Mouse (Mus musculus): ENCODE results near the gene Ppox. TPM values are rescaled to one million over a fixed set of nuclear protein-coding genes. Genes with fewer than 3 reads are reported as not detected.

Ppox gene
- polyA plus RNA-seq, 1 experiment from 2014 or later, result 44.4 TPM

- Histone ChIP-seq H3K9ac (ENCODE audit: low read depth, low read length) (no peak overlapping the region), H3K4me1 (ENCODE audit: control insufficient read depth, insufficient read depth, low read length) (peaks cover 34% of the 10 kb centered on the region), H3K4me2 (ENCODE audit: low read length) (no peak overlapping the region), H3K27ac (ENCODE audit: low read length) (no peak overlapping the region), H3K9me3 (replicated peaks; ENCODE audit: control insufficient read depth, low read length, poor library complexity, severe bottlenecking) (no peaks in the 10 kb centered on the region), H3K4me3 (ENCODE audit: low read depth, low read length) (no peak overlapping the region), H3K27me3 (ENCODE audit: control insufficient read depth, insufficient read depth, low read depth, low read length) (no peaks in the 10 kb centered on the region), H3K36me3 (ENCODE audit: control insufficient read depth, insufficient read depth, low read length) (peaks cover 20% of the 10 kb centered on the region; the same call in 1 of the 2 replicates)
- no peak for ATAC-seq
- WGBS, result 81% methylated on average over 18 of the region's 18 CpGs
Measured at GRCm38 (mm10) chr1:171282086-171282805, 1.3 kb upstream of the Ppox start.

DNA sequence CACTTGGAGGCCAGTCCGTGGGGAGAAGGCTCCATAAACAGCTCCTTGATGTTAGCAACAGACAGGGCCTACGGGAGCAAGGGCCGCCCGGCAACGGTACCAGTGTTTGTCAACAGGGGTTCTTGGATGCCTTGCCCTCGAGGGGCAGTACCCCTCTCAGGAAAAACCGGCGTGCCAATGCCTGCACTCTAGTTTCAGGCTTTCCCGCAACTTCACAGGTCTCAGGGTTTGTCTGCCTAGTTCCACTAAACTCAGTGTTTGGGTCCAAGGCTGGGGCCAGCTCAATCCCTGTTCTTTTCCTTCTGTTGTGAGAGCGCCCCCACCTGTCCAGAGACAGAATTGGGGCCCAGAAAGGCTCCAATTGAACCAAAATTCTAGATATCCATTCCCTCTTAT lies 540 bp upstream of the Ppox start:
- Histone ChIP-seq H3K27ac (ENCODE audit: low read length) (peak overlapping the region; percentile 60), H3K4me1 (ENCODE audit: control insufficient read depth, insufficient read depth, low read length) (peaks cover 28% of the 10 kb centered on the region), H3K4me3 (ENCODE audit: low read depth, low read length) (peak overlapping the region; percentile 63), H3K27me3 (ENCODE audit: control insufficient read depth, insufficient read depth, low read depth, low read length) (no peaks in the 10 kb centered on the region), H3K9ac (ENCODE audit: low read depth, low read length) (peak overlapping the region; percentile 43), H3K36me3 (ENCODE audit: control insufficient read depth, insufficient read depth, low read length) (peaks cover 23% of the 10 kb centered on the region; the same call in 1 of the 2 replicates), H3K9me3 (replicated peaks; ENCODE audit: control insufficient read depth, low read length, poor library complexity, severe bottlenecking) (no peaks in the 10 kb centered on the region), H3K4me2 (ENCODE audit: low read length) (peak overlapping the region; percentile 73)
- WGBS, result 0% methylated on average over 10 of the region's 10 CpGs
- peak; percentile 29 for ATAC-seq

DNA sequence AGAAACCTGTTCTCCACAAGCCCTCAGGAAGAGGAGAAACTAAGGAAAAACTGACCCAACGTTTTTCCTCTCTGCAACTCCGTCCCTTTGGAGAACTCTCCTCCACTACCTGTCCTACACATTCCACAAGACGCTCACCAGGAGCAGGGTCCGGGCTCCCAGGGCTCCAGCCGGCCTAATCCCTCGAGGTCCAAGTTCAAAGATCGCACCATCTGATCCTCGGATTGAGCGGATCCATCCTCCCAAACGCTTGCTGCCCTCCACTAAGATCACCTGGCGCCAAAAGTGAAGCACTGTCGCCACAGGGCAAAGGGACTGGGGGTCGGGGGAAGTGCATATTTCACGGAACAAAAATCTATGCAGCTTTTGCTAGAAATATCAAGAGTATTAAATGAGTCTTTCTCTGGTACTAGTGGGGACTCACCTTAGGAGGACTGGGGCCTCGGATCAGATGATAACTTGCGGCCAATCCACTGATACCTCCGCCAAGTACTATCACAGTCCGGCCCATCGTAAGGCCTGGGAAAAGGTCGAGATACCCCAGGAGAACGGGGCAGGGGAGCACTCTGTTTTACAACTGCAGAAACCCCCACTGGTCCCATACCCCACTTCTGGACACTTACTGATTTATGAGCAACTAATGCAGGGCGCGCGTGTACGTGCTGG lies 603 bp downstream of the Ppox start:
- peak overlapping the region; percentile 73 for H3K9ac ChIP-seq (ENCODE audit: low read depth, low read length)
- 1% methylated on average over 25 of the region's 25 CpGs for WGBS
- peak overlapping the region; percentile 2 for H3K27ac ChIP-seq (ENCODE audit: low read length)

DNA sequence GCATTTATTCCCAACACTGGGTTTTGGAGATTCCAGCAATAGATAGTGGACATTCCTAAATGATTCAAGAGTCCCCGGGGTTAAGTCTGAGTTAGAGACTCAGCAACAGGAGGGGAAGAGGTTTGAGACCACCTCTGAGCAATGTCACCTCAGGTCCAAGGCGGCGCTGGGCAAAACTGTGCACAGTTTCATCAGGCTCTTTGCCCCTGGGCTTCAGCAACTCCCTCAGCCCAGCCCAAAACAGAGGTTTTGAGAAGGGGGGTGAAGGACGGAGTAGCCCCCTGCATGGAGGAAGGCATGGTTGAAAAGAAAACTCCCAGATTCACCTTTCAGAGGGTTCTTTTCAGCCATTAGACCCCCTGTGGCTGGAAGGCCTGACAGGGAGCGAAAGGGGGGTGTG lies 1.3 kb downstream of the Ppox start:
- ATAC-seq, result no peak
- 55% methylated on average over 5 of the region's 5 CpGs for WGBS
- no peak overlapping the region; the same call in 1 of the 2 replicates for H3K4me3 ChIP-seq (ENCODE audit: low read depth, low read length)
- no peak overlapping the region for H3K27ac ChIP-seq (ENCODE audit: low read length)
- H3K4me2 ChIP-seq (ENCODE audit: low read length), result peak overlapping the region; percentile 89; the same call in 1 of the 2 replicates
- H3K9me3 ChIP-seq (replicated peaks; ENCODE audit: control insufficient read depth, low read length, poor library complexity, severe bottlenecking), result no peaks in the 10 kb centered on the region
- H3K4me1 ChIP-seq (ENCODE audit: control insufficient read depth, insufficient read depth, low read length), result peaks cover 17% of the 10 kb centered on the region
- H3K27me3 ChIP-seq (ENCODE audit: control insufficient read depth, insufficient read depth, low read depth, low read length), result no peaks in the 10 kb centered on the region
- H3K9ac ChIP-seq (ENCODE audit: low read depth, low read length), result no peak overlapping the region
- peaks cover 25% of the 10 kb centered on the region for H3K36me3 ChIP-seq (ENCODE audit: control insufficient read depth, insufficient read depth, low read length)

More for the DNA sequence above, 603 bp downstream of the Ppox start:
- Histone ChIP-seq H3K4me1 (ENCODE audit: control insufficient read depth, insufficient read depth, low read length) (peaks cover 17% of the 10 kb centered on the region), H3K4me2 (ENCODE audit: low read length) (peak overlapping the region; percentile 89), H3K36me3 (ENCODE audit: control insufficient read depth, insufficient read depth, low read length) (peaks cover 25% of the 10 kb centered on the region), H3K27me3 (ENCODE audit: control insufficient read depth, insufficient read depth, low read depth, low read length) (no peaks in the 10 kb centered on the region), H3K9me3 (replicated peaks; ENCODE audit: control insufficient read depth, low read length, poor library complexity, severe bottlenecking) (no peaks in the 10 kb centered on the region), H3K4me3 (ENCODE audit: low read depth, low read length) (peak overlapping the region; percentile 63)
- ATAC-seq, result peak; percentile 25

DNA sequence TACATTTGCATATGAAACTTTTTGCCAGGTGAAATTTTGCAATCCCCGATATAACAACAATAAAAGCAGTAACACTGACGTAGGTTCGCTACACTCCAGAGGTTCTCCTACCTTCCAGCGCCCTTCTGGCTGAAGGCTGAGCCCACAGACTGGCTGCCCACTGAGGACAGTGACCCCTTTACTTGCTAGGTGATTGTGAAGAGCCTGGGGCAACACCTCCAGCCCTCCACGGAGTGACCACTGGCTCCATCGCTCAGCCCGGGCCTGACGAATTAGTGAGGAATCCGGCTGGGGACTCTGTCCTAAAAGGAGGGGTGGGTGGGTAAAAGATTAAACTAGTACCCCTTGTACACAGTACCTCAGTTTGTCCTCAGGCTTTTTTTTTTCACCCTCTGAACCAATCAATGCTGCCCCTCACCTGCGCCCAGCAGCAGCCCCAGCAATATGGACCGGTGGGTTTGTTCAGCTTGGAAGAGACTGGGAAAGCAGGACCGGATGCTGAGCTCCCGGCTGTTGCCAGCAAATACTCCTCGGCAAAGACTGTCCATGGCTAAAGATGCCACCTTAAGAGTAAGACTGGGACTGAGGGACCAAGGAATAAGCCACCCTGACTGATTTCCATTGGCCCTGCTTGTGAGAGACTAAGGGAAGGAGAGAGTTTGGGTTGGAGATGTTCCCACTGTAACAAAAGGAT lies 1.8 kb downstream of the Ppox start:
- ATAC-seq, result no peak
- Histone ChIP-seq H3K4me3 (ENCODE audit: low read depth, low read length) (no peak overlapping the region), H3K9me3 (replicated peaks; ENCODE audit: control insufficient read depth, low read length, poor library complexity, severe bottlenecking) (no peaks in the 10 kb centered on the region), H3K4me2 (ENCODE audit: low read length) (no peak overlapping the region), H3K4me1 (ENCODE audit: control insufficient read depth, insufficient read depth, low read length) (peaks cover 17% of the 10 kb centered on the region), H3K27me3 (ENCODE audit: control insufficient read depth, insufficient read depth, low read depth, low read length) (no peaks in the 10 kb centered on the region), H3K36me3 (ENCODE audit: control insufficient read depth, insufficient read depth, low read length) (peaks cover 26% of the 10 kb centered on the region), H3K9ac (ENCODE audit: low read depth, low read length) (no peak overlapping the region), H3K27ac (ENCODE audit: low read length) (no peak overlapping the region)
- WGBS, result 88% methylated on average over 14 of the region's 14 CpGs

- no peak overlapping the region for H3K9ac ChIP-seq (ENCODE audit: low read depth, low read length)
- no peaks in the 10 kb centered on the region for H3K27me3 ChIP-seq (ENCODE audit: control insufficient read depth, insufficient read depth, low read depth, low read length)
- no peak overlapping the region for H3K4me3 ChIP-seq (ENCODE audit: low read depth, low read length)
- ATAC-seq, result no peak
- H3K4me1 ChIP-seq (ENCODE audit: control insufficient read depth, insufficient read depth, low read length), result peaks cover 17% of the 10 kb centered on the region
- H3K27ac ChIP-seq (ENCODE audit: low read length), result no peak overlapping the region
- H3K9me3 ChIP-seq (replicated peaks; ENCODE audit: control insufficient read depth, low read length, poor library complexity, severe bottlenecking), result no peaks in the 10 kb centered on the region
- H3K4me2 ChIP-seq (ENCODE audit: low read length), result no peak overlapping the region
- H3K36me3 ChIP-seq (ENCODE audit: control insufficient read depth, insufficient read depth, low read length), result peaks cover 29% of the 10 kb centered on the region
- WGBS, result 95% methylated on average over 8 of the region's 8 CpGs
Measured at GRCm38 (mm10) chr1:171278436-171278835, 2.5 kb downstream of the Ppox start.

DNA sequence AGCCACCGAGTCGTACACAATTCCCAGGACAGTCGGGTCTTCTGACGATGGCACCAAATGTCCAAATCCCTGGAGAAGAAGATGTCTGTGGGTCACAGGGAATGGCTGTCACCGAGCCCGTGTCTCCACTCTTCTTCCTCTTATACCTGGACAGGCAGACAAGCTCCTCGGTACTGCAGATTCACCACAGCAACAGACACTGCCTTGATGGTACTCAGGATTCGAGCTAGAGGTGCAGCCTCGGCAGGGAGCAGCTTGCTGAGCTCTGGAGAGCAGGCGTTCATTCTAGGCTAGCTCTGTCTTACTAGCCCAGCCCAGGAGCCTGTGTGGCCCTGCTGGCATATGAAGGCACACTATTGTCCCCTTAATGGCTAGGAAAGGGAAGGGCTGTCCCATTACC lies 3.2 kb downstream of the Ppox start:
- no peak overlapping the region for H3K27ac ChIP-seq (ENCODE audit: low read length)
- H3K4me2 ChIP-seq (ENCODE audit: low read length), result no peak overlapping the region
- no peak for ATAC-seq
- H3K4me1 ChIP-seq (ENCODE audit: control insufficient read depth, insufficient read depth, low read length), result peaks cover 17% of the 10 kb centered on the region
- H3K9ac ChIP-seq (ENCODE audit: low read depth, low read length), result no peak overlapping the region
- H3K27me3 ChIP-seq (ENCODE audit: control insufficient read depth, insufficient read depth, low read depth, low read length), result no peaks in the 10 kb centered on the region
- H3K9me3 ChIP-seq (replicated peaks; ENCODE audit: control insufficient read depth, low read length, poor library complexity, severe bottlenecking), result no peaks in the 10 kb centered on the region
- peaks cover 32% of the 10 kb centered on the region for H3K36me3 ChIP-seq (ENCODE audit: control insufficient read depth, insufficient read depth, low read length)
- H3K4me3 ChIP-seq (ENCODE audit: low read depth, low read length), result no peak overlapping the region
- 90% methylated on average over 10 of the region's 10 CpGs for WGBS

DNA sequence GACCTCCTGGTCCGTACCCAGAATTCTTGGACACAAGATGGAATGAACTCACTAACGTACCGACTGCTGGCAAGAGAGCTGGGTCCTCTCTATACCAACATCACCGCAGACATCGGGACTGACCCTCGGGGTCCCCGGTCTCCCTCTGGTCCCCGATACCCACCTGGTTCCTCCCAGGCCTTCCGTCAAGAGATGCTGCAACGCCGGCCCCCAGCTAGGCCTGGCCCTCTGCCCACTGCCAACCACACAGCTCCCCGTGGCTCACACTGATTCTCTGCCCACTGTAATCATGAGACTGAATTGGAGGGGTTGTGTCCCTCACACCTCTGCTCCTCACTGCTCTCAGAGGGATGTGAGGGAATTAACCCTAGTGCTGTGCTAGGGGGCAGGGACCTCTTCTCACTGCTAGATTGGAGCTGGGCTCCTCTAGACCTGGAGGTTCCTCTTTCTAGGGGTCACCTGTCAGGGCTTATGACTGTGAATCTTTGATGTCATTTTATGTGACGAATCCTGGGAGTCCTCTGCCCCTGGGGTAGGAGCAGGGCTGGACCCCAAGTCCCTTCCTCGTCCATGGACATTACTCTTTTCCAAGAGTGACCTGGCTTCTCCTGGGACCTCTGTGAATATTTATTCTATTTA lies 4.8 kb downstream of the Ppox start:
- Histone ChIP-seq H3K4me3 (ENCODE audit: low read depth, low read length) (no peak overlapping the region), H3K4me1 (ENCODE audit: control insufficient read depth, insufficient read depth, low read length) (peaks cover 18% of the 10 kb centered on the region), H3K27me3 (ENCODE audit: control insufficient read depth, insufficient read depth, low read depth, low read length) (no peaks in the 10 kb centered on the region), H3K27ac (ENCODE audit: low read length) (no peak overlapping the region), H3K9me3 (replicated peaks; ENCODE audit: control insufficient read depth, low read length, poor library complexity, severe bottlenecking) (no peaks in the 10 kb centered on the region), H3K9ac (ENCODE audit: low read depth, low read length) (no peak overlapping the region), H3K36me3 (ENCODE audit: control insufficient read depth, insufficient read depth, low read length) (peaks cover 33% of the 10 kb centered on the region), H3K4me2 (ENCODE audit: low read length) (no peak overlapping the region)
- no peak for ATAC-seq
- 92% methylated on average over 14 of the region's 14 CpGs for WGBS

All from midbrain, embryonic 16.5 days (tissue).